Mouse (Mus musculus): ENCODE results near the gene Ltb. TPM values are rescaled to one million over a fixed set of nuclear protein-coding genes. Genes with fewer than 3 reads are reported as not detected.

Gene Ltb
- total RNA-seq, 2 experiments from 2014 or later, result not detected

GRCm38 (mm10) chr17:35237504-35237903 lies 43.3 kb downstream of the Ltb start:
- TF ChIP-seq CTCF (IDR thresholded peaks at IDR 0.05), result no peak
- Histone ChIP-seq H3K4me3 (no peak overlapping the region), H3K27ac (no peak overlapping the region)
- no peak for DNase-seq
- intact Hi-C loops (cut with DNase I), result loop anchor here (5.0 to 10.0 kb wide), 2 partner anchors 110 to 213 kb away; partner anchors contain the start of genes D17H6S53E and Sapcd1

- no peak for DNase-seq
- intact Hi-C loops (cut with DNase I), result loop anchor here (5.0 to 10.0 kb wide), 3 partner anchors 112 to 342 kb away; partner anchors contain the start of genes C2, D17H6S53E, Ehmt2 and Sapcd1
- Histone ChIP-seq H3K4me3 (no peak overlapping the region), H3K27ac (peak overlapping the region; percentile 98)
- TF ChIP-seq CTCF (IDR thresholded peaks at IDR 0.05), result no peak
These were observed 45.5 kb downstream of the Ltb start for GRCm38 (mm10) chr17:35239700-35240099.

GRCm38 (mm10) chr17:35240384-35241304 lies 46.4 kb downstream of the Ltb start:
- Histone ChIP-seq H3K4me3 (peak overlapping the region; percentile 98), H3K27ac (peak overlapping the region; percentile 98)
- intact Hi-C loops (cut with DNase I), result loop anchor here (5.0 kb wide), 1 partner anchor 343 kb away; the partner anchor contains the start of genes C2 and Ehmt2
- DNase-seq, result no peak
- TF ChIP-seq CTCF (IDR thresholded peaks at IDR 0.05), result no peak

GRCm38 (mm10) chr17:35241305-35242014 lies 47.2 kb downstream of the Ltb start, which contains the start of gene Ddx39b:
TSS of gene Ddx39b (plus strand) at chr17:35241746.
- Histone ChIP-seq H3K4me3 (peak within 1 kb of the TSS; percentile 98), H3K27ac (peak within 1 kb of the TSS; percentile 98)
- DNase-seq, result peak; percentile 98
- intact Hi-C loops (cut with DNase I), result loop anchor here (2.0 to 5.0 kb wide), 2 partner anchors 344 to 655 kb away; partner anchors contain the start of genes C2 and Ehmt2
- TF ChIP-seq CTCF (IDR thresholded peaks at IDR 0.05), result peak; percentile 19; the same call in 1 of the 2 replicates

- intact Hi-C loops (cut with DNase I), result loop anchor here (2.0 to 5.0 kb wide), 2 partner anchors 345 to 655 kb away; partner anchors contain the start of genes C2 and Ehmt2
- no peak for TF ChIP-seq CTCF (IDR thresholded peaks at IDR 0.05)
These were observed 48.0 kb downstream of the Ltb start for GRCm38 (mm10) chr17:35242015-35242941.

GRCm38 (mm10) chr17:35243086-35243485 lies 48.8 kb downstream of the Ltb start:
- intact Hi-C loops (cut with DNase I), result loop anchor here (2.0 to 5.0 kb wide), 2 partner anchors 346 to 656 kb away; partner anchors contain the start of genes C2 and Ehmt2
- Histone ChIP-seq H3K4me3 (peak overlapping the region; percentile 98), H3K27ac (peak overlapping the region; percentile 98)
- peak; percentile 70 for DNase-seq
- no peak for TF ChIP-seq CTCF (IDR thresholded peaks at IDR 0.05)

More at GRCm38 (mm10) chr17:35242015-35242941, 48.0 kb downstream of the Ltb start:
- Histone ChIP-seq H3K27ac (peak overlapping the region; percentile 98), H3K4me3 (peak overlapping the region; percentile 98)
- peak; percentile 83 for DNase-seq

- Histone ChIP-seq H3K4me3 (peak overlapping the region; percentile 31; the same call in 1 of the 2 replicates), H3K27ac (0 out of 2 replicates have a peak overlapping the region, but pooled peaks have one; percentile 13)
- no peak for TF ChIP-seq CTCF (IDR thresholded peaks at IDR 0.05)
- intact Hi-C loops (cut with DNase I), result loop anchor here (5.0 kb wide), 1 partner anchor 348 kb away; the partner anchor contains the start of genes C2 and Ehmt2
- no peak for DNase-seq
These were observed 50.8 kb downstream of the Ltb start for GRCm38 (mm10) chr17:35244999-35245398.

Small RNA genes within 50 kb of the gene (microRNA-seq; reads per million reads assigned to microRNA genes)
- gene Mir6973a (not detected), gene Mir6974 (not detected), gene Mir6975 (not detected)

Other genes with a start within 250 kb of the Ltb start
- 10 to 100 TPM in 1 of 2 experiments, 1 to 10 TPM in 1; 3.9 to 13.0 TPM for gene Hspa1b, start 235.2 kb upstream of the Ltb start, total RNA-seq (2021)
- not detected for gene Gm20481, start 224.5 kb upstream of the Ltb start, total RNA-seq (2021)
- 10 to 100 TPM in 1 of 2 experiments, 1 to 10 TPM in 1; 6.8 to 14.1 TPM for gene Hspa1a, start 222.3 kb upstream of the Ltb start, total RNA-seq (2021)
- gene Hspa1l, start 221.7 kb upstream of the Ltb start, total RNA-seq (2021), result 10 to 100 TPM; 14.9 to 31.2 TPM
- 10 to 100 TPM; 15.2 to 17.0 TPM for gene Lsm2, start 212.6 kb upstream of the Ltb start, total RNA-seq (2021)
- gene Vars, start 193.5 kb upstream of the Ltb start, total RNA-seq (2021), result 10 to 100 TPM; 31.0 to 35.2 TPM
- gene Vwa7, start 177.9 kb upstream of the Ltb start, total RNA-seq (2021), result 10 to 100 TPM in 1 of 2 experiments, 1 to 10 TPM in 1; 7.8 to 14.4 TPM
- gene Sapcd1, start 166.4 kb upstream of the Ltb start, total RNA-seq (2021), result not detected
- not detected for gene Msh5, start 147.7 kb upstream of the Ltb start, total RNA-seq (2021)
- 10 to 100 TPM in 1 of 2 experiments, 1 to 10 TPM in 1; 7.2 to 11.3 TPM for gene Clic1, start 144.5 kb upstream of the Ltb start, total RNA-seq (2021)
- gene Ddah2, start 135.4 kb upstream of the Ltb start, total RNA-seq (2021), result 1 to 10 TPM; 6.9 to 9.3 TPM
- gene Ly6g6c, start 129.1 kb upstream of the Ltb start, total RNA-seq (2021), result not detected
- gene Mpig6b, start 128.3 kb upstream of the Ltb start, total RNA-seq (2021), result not detected
- not detected for gene Ly6g6e, start 117.5 kb upstream of the Ltb start, total RNA-seq (2021)
- 1 to 10 TPM in 1 of 2 experiments, under 1 TPM in 1; 0.50 to 1.9 TPM for gene Ly6g6d, start 116.4 kb upstream of the Ltb start, total RNA-seq (2021)
- not detected for gene Ly6g6f, start 108.8 kb upstream of the Ltb start, total RNA-seq (2021)
- 10 to 100 TPM; 74.2 to 99.7 TPM for gene Abhd16a, start 105.2 kb upstream of the Ltb start, total RNA-seq (2021)
- gene Ly6g5c, start 86.2 kb upstream of the Ltb start, total RNA-seq (2021), result not detected
- gene Ly6g5b, start 79.0 kb upstream of the Ltb start, total RNA-seq (2021), result under 1 TPM in 1 of 2 experiments, not detected in 1; 0.36 TPM
- gene Gpank1, start 73.0 kb upstream of the Ltb start, total RNA-seq (2021), result 1 to 10 TPM; 8.5 to 8.7 TPM
- 100 to 1,000 TPM; 186 to 187 TPM for gene Csnk2b, start 72.4 kb upstream of the Ltb start, total RNA-seq (2021)
- 10 to 100 TPM; 13.6 to 24.6 TPM for gene D17H6S53E, start 68.1 kb upstream of the Ltb start, total RNA-seq (2021)
- not detected for gene Apom, start 62.4 kb upstream of the Ltb start, total RNA-seq (2021)
- gene Bag6, start 59.3 kb upstream of the Ltb start, total RNA-seq (2021), result 100 to 1,000 TPM; 233 to 244 TPM
- gene Prrc2a, start 29.5 kb upstream of the Ltb start, total RNA-seq (2021), result 100 to 1,000 TPM in 1 of 2 experiments, 10 to 100 TPM in 1; 98.7 to 120 TPM
- under 1 TPM in 1 of 2 experiments, not detected in 1; 0.75 TPM for gene Aif1, start 18.4 kb upstream of the Ltb start, total RNA-seq (2021)
- 1 to 10 TPM in 1 of 2 experiments, under 1 TPM in 1; 0.67 to 1.2 TPM for gene Lst1, start 6.0 kb upstream of the Ltb start, total RNA-seq (2021)
- gene Tnf, start 7.6 kb downstream of the Ltb start, total RNA-seq (2021), result not detected
- gene Lta, start 10.9 kb downstream of the Ltb start, total RNA-seq (2021), result under 1 TPM in 1 of 2 experiments, not detected in 1; 0.41 TPM
- not detected for gene Gm16181, start 26.4 kb downstream of the Ltb start, total RNA-seq (2021)
- gene Atp6v1g2, start 39.2 kb downstream of the Ltb start, total RNA-seq (2021), result 1 to 10 TPM; 1.9 to 2.0 TPM
- gene Nfkbil1, start 41.4 kb downstream of the Ltb start, total RNA-seq (2021), result 1 to 10 TPM; 7.0 to 7.8 TPM
- gene Ddx39b, start 47.3 kb downstream of the Ltb start, total RNA-seq (2021), result 10 to 100 TPM; 83.8 to 94.7 TPM
- 10 to 100 TPM; 30.4 to 38.5 TPM for gene H2-D1, start 68.3 kb downstream of the Ltb start, total RNA-seq (2021)
- gene H2-Q1, start 126.0 kb downstream of the Ltb start, total RNA-seq (2021), result under 1 TPM; 0.25 to 0.36 TPM
- under 1 TPM; 0.17 to 0.20 TPM for gene H2-Q2, start 147.8 kb downstream of the Ltb start, total RNA-seq (2021)
- gene H2-Q4, start 185.2 kb downstream of the Ltb start, total RNA-seq (2021), result 1 to 10 TPM; 3.1 to 3.5 TPM
- under 1 TPM in 1 of 2 experiments, not detected in 1; 0.18 TPM for gene H2-Q6, start 230.4 kb downstream of the Ltb start, total RNA-seq (2021)
- gene H2-Q7, start 244.7 kb downstream of the Ltb start, total RNA-seq (2021), result under 1 TPM; 0.61 to 0.82 TPM

Data from gastrocnemius, adult 2 months (tissue).